Mouse (Mus musculus): Measurements from ENCODE around the gene Cga.
A peak's percentile ranks its signal among the peaks of the same experiment; 100 is the strongest.
"Not testable (repeated sequence)": the region's sequence is repeated elsewhere in the genome, so short reads cannot be mapped to it uniquely, and the experiment has no call there.

Gene Cga

GRCm38 (mm10) chr4:34889812-34890185 lies 3.8 kb upstream of the Cga start:
- DNase-seq (ENCODE audit: low read depth): no peak

- DNase-seq (ENCODE audit: low read depth): no peak
Measured at GRCm38 (mm10) chr4:34898497-34898896, 4.9 kb downstream of the Cga start.

GRCm38 (mm10) chr4:34899322-34899721 lies 5.7 kb downstream of the Cga start:
- DNase-seq (ENCODE audit: low read depth): no peak

GRCm38 (mm10) chr4:34900155-34900554 lies 6.6 kb downstream of the Cga start:
- no peak for DNase-seq (ENCODE audit: low read depth)

GRCm38 (mm10) chr4:34901166-34901565 lies 7.6 kb downstream of the Cga start:
- no peak for DNase-seq (ENCODE audit: low read depth)

- not testable (repeated sequence) for DNase-seq (ENCODE audit: low read depth)
Measured at GRCm38 (mm10) chr4:34901582-34901981, 8.0 kb downstream of the Cga start.

GRCm38 (mm10) chr4:34905396-34905795 lies 11.8 kb downstream of the Cga start:
- peak; percentile 65 for DNase-seq (ENCODE audit: low read depth)

GRCm38 (mm10) chr4:34906151-34906550 lies 12.6 kb downstream of the Cga start:
- no peak for DNase-seq (ENCODE audit: low read depth)

- no peak for DNase-seq (ENCODE audit: low read depth)
Measured at GRCm38 (mm10) chr4:34907026-34907425, 13.4 kb downstream of the Cga start.

- no peak for DNase-seq (ENCODE audit: low read depth)
Measured at GRCm38 (mm10) chr4:34908127-34908526, 14.5 kb downstream of the Cga start.

GRCm38 (mm10) chr4:34911401-34911800 lies 17.8 kb downstream of the Cga start:
- DNase-seq (ENCODE audit: low read depth): no peak

- no peak for DNase-seq (ENCODE audit: low read depth)
Measured at GRCm38 (mm10) chr4:34912171-34912570, 18.6 kb downstream of the Cga start.

- no peak for DNase-seq (ENCODE audit: low read depth)
Measured at GRCm38 (mm10) chr4:34917400-34917799, 23.8 kb downstream of the Cga start.

GRCm38 (mm10) chr4:34922177-34922870 lies 28.7 kb downstream of the Cga start:
- DNase-seq (ENCODE audit: low read depth): peak; percentile 69

- not testable (repeated sequence) for DNase-seq (ENCODE audit: low read depth)
Measured at GRCm38 (mm10) chr4:34928386-34928785, 34.8 kb downstream of the Cga start.

- no peak for DNase-seq (ENCODE audit: low read depth)
Measured at GRCm38 (mm10) chr4:34941046-34941445, 47.5 kb downstream of the Cga start.

- DNase-seq (ENCODE audit: low read depth): no peak
Measured at GRCm38 (mm10) chr4:34947181-34947580, 53.6 kb downstream of the Cga start.

GRCm38 (mm10) chr4:34953716-34954115 lies 60.1 kb downstream of the Cga start:
- no peak for DNase-seq (ENCODE audit: low read depth)
